Mouse (Mus musculus) liver, embryonic 14.5 days (tissue): ENCODE measurements around the gene Col18a1. TPM values are rescaled to one million over a fixed set of nuclear protein-coding genes. Genes with fewer than 3 reads are reported as not detected.

Experiments used
- ATAC-seq: fragments of 200-750 bp; cut with Nextera tagmentation; 2 replicates; pipeline ENCODE4 v1.8.0; 2017; ENCODE audit warnings: moderate number of reproducible peaks, mild to moderate bottlenecking, moderate library complexity; ENCODE audit not compliant: insufficient read depth
- DNase-seq, 3 experiments: peaks; one replicate each; pipeline ENCODE4 v3.0.0-alpha.2; 2012 to 2013; ENCODE audit warnings: low read depth in 3 of 3, low spot score in 3 of 3
- H3K27ac ChIP-seq: fragments of 300-500 bp; sonication (generic); 2 replicates; pipeline ENCODE4 v1.5.1; 2014; ENCODE audit warnings: moderate library complexity, mild to moderate bottlenecking, control low read depth, inconsistent platforms
- H3K27me3 ChIP-seq: fragments of 300-500 bp; sonication (generic); 2 replicates; pipeline ENCODE4 v1.6.1; 2014; ENCODE audit warnings: mild to moderate bottlenecking, low read length, moderate library complexity; ENCODE audit not compliant: control insufficient read depth, insufficient read depth
- H3K36me3 ChIP-seq: fragments of 300-500 bp; sonication (generic); replicated peaks from 2 replicates; pipeline ENCODE4 v1.6.1; 2014; ENCODE audit warnings: low read depth; ENCODE audit not compliant: control insufficient read depth, insufficient read depth
- H3K4me1 ChIP-seq, 2 experiments: fragments of 200-500 bp in 1 of 2; fragments of 300-500 bp in 1 of 2; sonication (generic) in 1 of 2; replicated peaks; 2 replicates each; pipeline ENCODE4 v1.6.1; 2012 to 2014; ENCODE audit warnings: antibody characterized with exemption in 1 of 2, inconsistent platforms in 1 of 2, low read length in 1 of 2; ENCODE audit not compliant: control insufficient read depth in 2 of 2, insufficient read depth in 2 of 2
- H3K4me2 ChIP-seq: fragments of 300-500 bp; sonication (generic); 2 replicates; pipeline ENCODE4 v1.6.1; 2014; ENCODE audit warnings: low read depth, mild to moderate bottlenecking, control low read depth, moderate library complexity
- H3K4me3 ChIP-seq, 2 experiments: fragments of 200-500 bp in 1 of 2; fragments of 300-500 bp in 1 of 2; sonication (generic) in 1 of 2; 2 replicates each; pipeline ENCODE4 v1.5.1; 2012 to 2014; ENCODE audit warnings: low read depth in 2 of 2, low read length in 2 of 2, mild to moderate bottlenecking in 2 of 2, control low read depth in 1 of 2, inconsistent platforms in 1 of 2, moderate library complexity in 1 of 2; ENCODE audit not compliant: insufficient read depth in 1 of 2
- H3K9ac ChIP-seq: fragments of 300-500 bp; sonication (generic); replicated peaks from 2 replicates; pipeline ENCODE4 v1.6.1; 2014; ENCODE audit warnings: mild to moderate bottlenecking, control low read depth, moderate library complexity
- H3K9me3 ChIP-seq: fragments of 300-500 bp; sonication (generic); 2 replicates; pipeline ENCODE4 v1.6.1; 2016; ENCODE audit warnings: low read length, mixed read lengths; ENCODE audit not compliant: control insufficient read depth
- CTCF ChIP-seq: IDR thresholded peaks from 2 replicates; pipeline ENCODE4 v1.5.1; 2016; ENCODE audit warnings: antibody characterized with exemption, low read depth, control low read depth
- EP300 ChIP-seq: IDR thresholded peaks from 2 replicates; pipeline ENCODE4 v1.6.1; 2016; ENCODE audit warnings: antibody characterized with exemption, low read depth
- WGBS: fragments of 180-500 bp; shearing (Covaris S2); extraction: QIAGEN DNeasy Blood & Tissue Kit; methylation state at CpG from one replicate; pipeline ENCODE4 v1.1.7; 2014; ENCODE audit not compliant: insufficient replicate concordance; 5-methylcytosine and 5-hydroxymethylcytosine counted together
- polyA plus RNA-seq, 2 experiments: library from polyadenylated mRNA; depleted of rRNA in 1 of 2; stranded (reverse) in 1 of 2; unstranded in 1 of 2; fragments of >200 nt; fragmentation: Nextera tagmentation in 1 of 2; extraction: Ambion mirVana in 1 of 2; gene quantifications; 2 replicates each; pipeline versions ENCODE4 v1.2.1 to v1.2.3; 2012 to 2014

Gene Col18a1
- 24.6 and 34.7 TPM in 2 replicates for polyA plus RNA-seq (2012; rRNA removed)
- 31.4 and 41.2 TPM in 2 replicates for polyA plus RNA-seq (2014; fragmentation: Nextera tagmentation; extraction: Ambion mirVana)

- no peak within 1 kb of the TSS for H3K9ac ChIP-seq
Measured at GRCm38 (mm10) chr10:77165963-77166717, at the start of gene Col18a1. Gene Col18a1, minus strand, starts transcription at chr10:77166548.

GRCm38 (mm10) chr10:77215641-77216040, 49.3 kb upstream of the Col18a1 start:
- Histone ChIP-seq H3K9ac (peak overlapping the region; percentile 4; the same call in 1 of the 2 replicates), H3K4me1 (peaks cover 49 to 83% of the 10 kb centered on the region in 2 experiments), H3K27me3 (no peaks in the 10 kb centered on the region), H3K4me2 (no peak overlapping the region), H3K9me3 (no peaks in the 10 kb centered on the region), H3K4me3 (no peak overlapping the region), H3K36me3 (no peaks in the 10 kb centered on the region), H3K27ac (peak overlapping the region; percentile 20)
- WGBS: 27% methylated on average over 4 of the region's 4 CpGs
- ATAC-seq (no peak), DNase-seq (peak in 1 of 3 experiments; percentile 55)
- TF ChIP-seq CTCF (no peak), EP300 (no peak)

More at GRCm38 (mm10) chr10:77165963-77166717, at the start of gene Col18a1:
- Histone ChIP-seq H3K27me3 (peaks cover 27% of the 10 kb centered on the region), H3K36me3 (no peaks in the 10 kb centered on the region), H3K27ac (no peak within 1 kb of the TSS), H3K4me3 (peak within 1 kb of the TSS; percentile 26 to 45), H3K9me3 (no peaks in the 10 kb centered on the region), H3K4me2 (peak within 1 kb of the TSS; percentile 69), H3K4me1 (peaks cover 0 to 6% of the 10 kb centered on the region in 2 experiments; a peak in 2 of 4 replicates)
- TF ChIP-seq CTCF (no peak), EP300 (no peak)
- WGBS: 2% methylated on average over 42 of the region's 42 CpGs
- DNase-seq (no peak), ATAC-seq (peak; percentile 71)

GRCm38 (mm10) chr10:77214586-77214985, 48.2 kb upstream of the Col18a1 start:
- ATAC-seq (no peak), DNase-seq (no peak)
- H3K4me1 ChIP-seq: peaks cover 47 to 81% of the 10 kb centered on the region in 2 experiments
- H3K4me2 ChIP-seq: no peak overlapping the region
- no peaks in the 10 kb centered on the region for H3K36me3 ChIP-seq
- TF ChIP-seq EP300 (no peak), CTCF (no peak)
- 51% methylated on average over 8 of the region's 8 CpGs for WGBS
- no peak overlapping the region for H3K9ac ChIP-seq
- no peaks in the 10 kb centered on the region for H3K27me3 ChIP-seq
- H3K27ac ChIP-seq: no peak overlapping the region
- H3K9me3 ChIP-seq: no peaks in the 10 kb centered on the region
- H3K4me3 ChIP-seq: no peak overlapping the region

DNA sequence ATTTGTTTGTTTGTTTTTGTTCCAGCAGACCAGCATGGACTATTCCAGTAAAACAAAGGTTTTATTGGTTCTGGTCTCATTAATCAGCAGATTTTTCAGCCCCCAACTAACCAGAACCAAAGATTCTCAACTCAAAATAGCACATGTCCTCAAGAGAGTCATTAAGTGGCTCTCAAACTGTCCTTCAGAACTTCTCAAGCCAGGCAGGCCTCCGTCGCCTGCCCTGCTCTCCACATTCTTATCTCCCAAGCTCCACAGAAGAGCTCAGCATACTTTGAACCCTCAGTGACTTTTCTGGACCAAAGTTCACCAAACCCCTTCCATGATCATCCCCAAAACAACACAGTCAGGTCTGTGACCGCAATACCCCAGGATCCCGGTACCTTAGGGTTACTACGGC, 47.1 kb upstream of the Col18a1 start:
- Histone ChIP-seq H3K27ac (peak overlapping the region; percentile 28), H3K36me3 (no peaks in the 10 kb centered on the region), H3K4me3 (no peak overlapping the region), H3K9me3 (no peaks in the 10 kb centered on the region), H3K27me3 (no peaks in the 10 kb centered on the region), H3K4me2 (no peak overlapping the region), H3K9ac (no peak overlapping the region; the same call in 1 of the 2 replicates), H3K4me1 (peaks cover 47 to 80% of the 10 kb centered on the region in 2 experiments)
- TF ChIP-seq EP300 (no peak), CTCF (no peak)
- ATAC-seq (no peak), DNase-seq (no peak)
- WGBS: 64% methylated on average over 5 of the region's 5 CpGs

GRCm38 (mm10) chr10:77212354-77213120, 46.2 kb upstream of the Col18a1 start:
- peak overlapping the region in 1 of 2 experiments; percentile 27; a peak in 1 of 4 replicates for H3K4me3 ChIP-seq
- H3K27ac ChIP-seq: peak overlapping the region; percentile 94
- H3K27me3 ChIP-seq: no peaks in the 10 kb centered on the region
- peaks cover 46 to 72% of the 10 kb centered on the region in 2 experiments for H3K4me1 ChIP-seq
- 80% methylated on average over 6 of the region's 6 CpGs for WGBS
- no peaks in the 10 kb centered on the region for H3K9me3 ChIP-seq
- DNase-seq (no peak), ATAC-seq (no peak)
- H3K4me2 ChIP-seq: peak overlapping the region; percentile 79
- peak overlapping the region; percentile 79; the same call in 1 of the 2 replicates for H3K9ac ChIP-seq
- TF ChIP-seq EP300: no peak
- TF ChIP-seq CTCF: no peak
- H3K36me3 ChIP-seq: no peaks in the 10 kb centered on the region
